Mouse (Mus musculus): ENCODE measurements around the gene 2310003L06Rik. TPM values are rescaled to one million over a fixed set of nuclear protein-coding genes. Genes with fewer than 3 reads are reported as not detected.

Gene 2310003L06Rik
- polyA plus RNA-seq, 1 experiment from 2014 or later, result not detected

DNA sequence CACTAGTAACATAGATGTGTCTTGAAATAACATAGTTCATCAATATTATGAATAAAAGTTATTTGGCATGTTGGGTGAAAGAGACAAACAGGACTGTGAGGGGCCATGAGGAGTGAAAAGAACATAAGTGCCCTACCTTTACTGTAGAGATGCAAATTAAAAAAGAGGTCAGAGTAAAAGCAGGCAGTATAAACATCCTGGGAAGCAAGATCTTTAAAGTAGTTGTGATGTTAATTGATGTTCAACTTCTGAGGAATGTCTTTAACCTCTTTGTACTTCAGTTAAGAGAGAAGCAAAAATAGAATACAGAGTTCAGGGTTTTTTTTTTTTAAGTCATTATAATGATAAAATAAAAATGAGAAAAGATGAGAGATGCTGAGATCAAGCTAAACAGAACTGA lies 36.0 kb downstream of the 2310003L06Rik start:
- Histone ChIP-seq H3K9me3 (replicated peaks; ENCODE audit: control insufficient read depth, low read length) (no peaks in the 10 kb centered on the region), H3K4me2 (ENCODE audit: low read length) (no peak overlapping the region), H3K4me3 (ENCODE audit: low read depth, low read length) (no peak overlapping the region), H3K36me3 (ENCODE audit: control insufficient read depth, insufficient read depth, low read length) (no peaks in the 10 kb centered on the region), H3K9ac (ENCODE audit: low read length) (no peak overlapping the region), H3K27me3 (replicated peaks; ENCODE audit: control insufficient read depth, insufficient read depth, low read length) (no peaks in the 10 kb centered on the region), H3K4me1 (ENCODE audit: control insufficient read depth, insufficient read depth, low read length) (no peaks in the 10 kb centered on the region), H3K27ac (ENCODE audit: low read depth, low read length) (no peak overlapping the region)
- ATAC-seq (no peak), DNase-seq (ENCODE audit: low spot score) (no peak)

Other genes with a start within 250 kb of the 2310003L06Rik start
- not detected in 2 replicates for gene Csn1s2a, start 194.9 kb upstream of the 2310003L06Rik start, polyA plus RNA-seq (2014; fragmentation: Nextera tagmentation; extraction: Ambion mirVana)
- gene Csn1s2b, start 161.4 kb upstream of the 2310003L06Rik start, polyA plus RNA-seq (2014; fragmentation: Nextera tagmentation; extraction: Ambion mirVana), result not detected in 2 replicates
- not detected in 2 replicates for gene Prr27, start 143.8 kb upstream of the 2310003L06Rik start, polyA plus RNA-seq (2014; fragmentation: Nextera tagmentation; extraction: Ambion mirVana)
- not detected in 2 replicates for gene Odam, start 84.4 kb upstream of the 2310003L06Rik start, polyA plus RNA-seq (2014; fragmentation: Nextera tagmentation; extraction: Ambion mirVana)
- not detected in 2 replicates for gene Csn3, start 43.9 kb upstream of the 2310003L06Rik start, polyA plus RNA-seq (2014; fragmentation: Nextera tagmentation; extraction: Ambion mirVana)
- not detected in 2 replicates for gene Gm28434, start 58 bp downstream of the 2310003L06Rik start, polyA plus RNA-seq (2014; fragmentation: Nextera tagmentation; extraction: Ambion mirVana)
- not detected in 2 replicates for gene Cabs1, start 10.0 kb downstream of the 2310003L06Rik start, polyA plus RNA-seq (2014; fragmentation: Nextera tagmentation; extraction: Ambion mirVana)
- 0.49 TPM in 1 of 2 replicates, not detected in the other for gene Smr3a, start 33.1 kb downstream of the 2310003L06Rik start, polyA plus RNA-seq (2014; fragmentation: Nextera tagmentation; extraction: Ambion mirVana)
- gene Smr2, start 117.1 kb downstream of the 2310003L06Rik start, polyA plus RNA-seq (2014; fragmentation: Nextera tagmentation; extraction: Ambion mirVana), result not detected in 2 replicates
- not detected in 2 replicates for gene Gm11116, start 142.1 kb downstream of the 2310003L06Rik start, polyA plus RNA-seq (2014; fragmentation: Nextera tagmentation; extraction: Ambion mirVana)
- gene Gm11115, start 184.6 kb downstream of the 2310003L06Rik start, polyA plus RNA-seq (2014; fragmentation: Nextera tagmentation; extraction: Ambion mirVana), result not detected in 2 replicates

All from forebrain, embryonic 14.5 days (tissue).